Mouse (Mus musculus) spleen, adult 18-20 months (tissue): ENCODE results near the gene Mrps18c.

Experiments
- DNase-seq, 2 experiments: peaks; one replicate each; pipeline ENCODE4 v3.0.0; 2022; ENCODE audit warnings: mixed read lengths in 2 of 2

Gene Mrps18c

DNA sequence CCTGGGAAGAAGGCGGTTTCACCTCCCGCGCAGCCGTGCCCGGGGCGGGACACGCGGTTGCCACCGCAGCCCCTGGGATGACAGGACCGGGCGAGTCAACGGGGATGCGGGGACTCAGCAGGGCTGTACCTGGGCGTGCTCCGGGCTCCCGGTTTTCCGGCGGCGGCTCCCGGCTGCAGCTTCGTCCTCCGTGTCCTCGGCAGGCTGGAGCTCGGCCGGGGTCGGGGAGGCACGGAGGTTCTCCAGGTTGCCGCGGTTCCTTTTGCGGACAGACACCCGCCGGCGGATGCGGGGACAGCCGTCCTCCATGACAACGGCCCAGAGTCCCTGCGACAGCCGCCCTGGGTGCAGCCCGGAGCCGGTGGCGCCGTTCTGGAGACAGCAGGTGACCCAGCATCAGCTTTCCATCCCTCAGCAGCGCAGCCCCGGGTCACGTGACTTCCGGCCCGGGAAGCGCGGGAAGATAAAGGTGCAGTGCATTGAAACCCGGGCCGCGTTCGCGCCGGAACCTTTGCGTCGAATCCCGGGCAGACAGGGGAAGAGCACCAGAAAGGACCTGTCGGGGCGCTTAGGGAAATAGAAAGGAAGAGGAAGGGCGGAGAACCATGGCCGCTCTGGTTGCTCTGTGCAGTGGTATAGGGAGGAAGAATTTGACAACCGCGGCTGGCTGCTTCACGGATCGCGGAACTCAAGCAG, at the start of gene Mrps18c, which contains the start of gene Helq:
Gene Mrps18c, plus strand, starts transcription at position 463 of the 696 bp plus-strand sequence.
Gene Helq, minus strand, starts transcription at position 434 of the 696 bp plus-strand sequence.
- DNase-seq = peak; percentile 78 to 82

DNA sequence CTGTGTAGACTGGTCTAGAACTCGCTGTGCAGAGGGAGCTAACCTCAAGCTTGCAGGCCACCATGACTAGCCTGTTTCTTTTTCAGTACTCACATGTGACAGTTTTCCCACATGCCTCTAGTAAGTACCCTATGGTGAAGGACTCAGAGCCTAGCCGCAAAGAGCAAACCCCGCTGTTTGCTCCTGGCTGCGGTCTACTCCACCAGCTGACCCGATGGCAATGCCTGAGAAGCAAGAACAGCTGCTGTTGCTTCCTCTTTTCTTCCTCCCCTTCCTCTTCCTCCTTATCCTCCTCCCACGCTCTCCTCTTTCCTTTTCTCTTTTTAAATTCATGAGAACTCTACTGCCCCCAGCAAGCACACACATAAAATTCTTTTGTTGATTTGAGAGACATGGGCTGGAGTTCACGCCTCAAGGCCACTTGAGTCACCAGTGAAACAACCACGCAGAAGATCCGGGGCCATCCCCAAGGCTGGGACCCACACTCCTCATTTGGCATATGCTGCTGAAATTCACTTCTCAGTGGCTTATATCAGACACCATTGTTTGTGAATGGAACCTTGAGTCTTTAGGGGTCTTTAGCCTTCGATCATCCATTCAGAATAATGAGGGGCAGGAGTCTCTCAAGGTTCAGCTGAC, 47.7 kb upstream of the Mrps18c start:
- peak in 1 of 2 experiments; percentile 16 for DNase-seq

GRCm38 (mm10) chr5:100751655-100752054, 46.8 kb upstream of the Mrps18c start:
- no peak for DNase-seq

DNA sequence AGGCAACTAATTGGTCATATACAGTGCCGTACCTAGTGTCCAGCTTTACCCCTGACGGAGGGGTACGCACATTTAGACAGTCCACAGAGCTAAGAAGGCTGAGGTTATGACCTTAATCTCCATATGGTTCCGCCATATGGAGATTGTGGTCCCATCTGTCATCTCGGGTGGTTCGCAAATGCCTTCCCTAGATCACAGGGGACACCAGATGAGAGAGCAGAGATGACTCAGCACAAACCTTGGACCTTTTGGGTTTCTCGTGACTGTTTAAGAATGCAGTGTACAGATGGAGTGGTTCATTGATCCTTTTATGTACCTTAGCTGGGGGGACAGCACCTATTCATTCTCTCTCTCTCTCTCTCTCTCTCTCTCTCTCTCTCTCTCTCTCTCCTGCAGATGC, 45.0 kb upstream of the Mrps18c start:
- DNase-seq = no peak

DNA sequence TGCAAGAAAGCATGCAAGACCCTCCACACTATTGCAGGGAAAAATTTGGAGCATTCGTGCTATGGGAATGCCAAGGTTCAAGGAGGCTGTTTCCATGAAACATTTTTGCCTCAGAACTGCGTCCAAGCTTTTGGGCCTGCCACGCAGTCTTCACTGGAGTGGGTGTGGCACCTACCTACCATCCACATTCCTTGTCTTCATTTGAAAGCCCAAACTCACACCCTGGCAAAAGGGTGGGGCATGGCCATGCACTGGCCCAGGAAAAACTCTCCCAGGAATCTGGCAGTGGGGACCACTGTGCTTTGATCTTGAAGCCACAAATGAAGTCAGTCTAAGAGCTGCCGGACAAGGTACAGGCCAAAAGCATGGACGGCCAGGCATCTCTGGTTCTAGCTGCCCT, 40.3 kb upstream of the Mrps18c start:
- DNase-seq = no peak

DNA sequence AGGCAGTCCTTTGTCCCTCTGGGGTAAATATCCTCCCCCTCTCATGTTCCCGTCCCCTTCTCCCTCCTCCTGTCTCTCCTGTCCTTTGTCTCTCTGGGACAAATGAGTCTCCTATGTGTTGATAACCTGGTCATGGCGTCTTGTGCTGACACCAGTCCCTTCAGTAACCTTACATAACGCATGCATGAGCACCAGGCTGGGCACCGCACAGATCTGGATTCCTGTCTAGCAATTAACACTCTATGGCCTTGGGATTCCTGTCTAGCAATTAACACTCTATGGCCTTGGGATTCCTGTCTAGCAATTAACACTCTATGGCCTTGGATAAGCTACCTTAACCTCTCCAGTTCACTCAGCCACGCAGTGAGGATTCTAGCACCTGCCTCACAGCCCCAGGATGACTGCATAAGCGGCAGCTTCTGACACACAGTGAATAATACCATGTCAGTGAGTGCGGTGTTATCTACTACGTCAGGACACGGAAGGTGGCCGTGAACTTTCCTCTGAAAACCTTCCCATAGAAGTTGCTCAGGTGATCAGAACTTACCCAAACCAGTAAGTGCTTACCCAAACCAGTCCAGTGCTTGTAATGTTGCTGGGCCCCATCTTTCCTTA, 38.3 kb upstream of the Mrps18c start:
- DNase-seq = no peak

GRCm38 (mm10) chr5:100761736-100762135, 36.7 kb upstream of the Mrps18c start:
- no peak for DNase-seq

- no peak for DNase-seq
Measured at GRCm38 (mm10) chr5:100766026-100766425, 32.4 kb upstream of the Mrps18c start.

- DNase-seq = no peak
Measured at GRCm38 (mm10) chr5:100771575-100771974, 26.9 kb upstream of the Mrps18c start.

GRCm38 (mm10) chr5:100775778-100776404, 22.5 kb upstream of the Mrps18c start:
- no peak for DNase-seq

GRCm38 (mm10) chr5:100776900-100777299, 21.5 kb upstream of the Mrps18c start:
- DNase-seq = no peak

DNA sequence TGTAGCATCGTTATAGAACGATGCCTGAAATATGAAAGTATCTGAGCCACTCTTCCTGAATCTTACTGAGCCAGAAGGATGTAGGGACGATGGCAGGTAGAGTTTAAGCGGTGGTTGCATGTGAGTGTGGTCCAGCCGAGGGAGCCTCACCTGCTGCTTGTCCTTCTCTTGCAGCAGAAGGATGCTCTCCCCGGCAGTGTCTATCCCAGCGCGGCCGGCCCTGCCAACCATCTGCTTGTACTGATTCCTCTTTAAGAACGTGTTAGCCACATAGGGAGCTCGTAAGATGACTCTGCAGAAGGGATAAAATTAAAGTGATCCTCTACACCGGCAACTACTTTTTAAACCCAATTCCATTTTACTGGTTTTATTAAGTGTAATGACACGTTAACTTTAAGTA, 19.4 kb upstream of the Mrps18c start:
- DNase-seq = no peak

DNA sequence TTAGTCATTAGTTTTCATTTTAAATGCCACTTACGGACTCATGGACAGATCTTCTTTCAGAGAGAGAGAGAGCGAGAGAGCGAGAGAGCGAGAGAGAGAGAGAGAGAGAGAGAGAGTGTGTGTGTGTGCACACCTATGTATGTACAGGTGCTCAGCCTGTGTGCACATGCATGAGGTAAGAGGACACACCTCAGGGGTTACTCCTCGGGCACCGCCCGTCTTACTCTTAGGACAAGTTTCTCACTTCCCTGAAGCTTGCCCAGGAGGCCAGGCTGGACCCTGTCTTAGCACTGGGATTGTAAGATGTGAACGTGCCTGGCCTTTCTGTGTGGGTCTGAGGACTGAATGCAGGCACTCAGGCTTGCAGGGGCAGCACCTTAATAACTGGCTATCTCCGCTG, 10.9 kb upstream of the Mrps18c start:
- DNase-seq = no peak

- no peak for DNase-seq
Measured at GRCm38 (mm10) chr5:100792261-100792660, 6.2 kb upstream of the Mrps18c start.

DNA sequence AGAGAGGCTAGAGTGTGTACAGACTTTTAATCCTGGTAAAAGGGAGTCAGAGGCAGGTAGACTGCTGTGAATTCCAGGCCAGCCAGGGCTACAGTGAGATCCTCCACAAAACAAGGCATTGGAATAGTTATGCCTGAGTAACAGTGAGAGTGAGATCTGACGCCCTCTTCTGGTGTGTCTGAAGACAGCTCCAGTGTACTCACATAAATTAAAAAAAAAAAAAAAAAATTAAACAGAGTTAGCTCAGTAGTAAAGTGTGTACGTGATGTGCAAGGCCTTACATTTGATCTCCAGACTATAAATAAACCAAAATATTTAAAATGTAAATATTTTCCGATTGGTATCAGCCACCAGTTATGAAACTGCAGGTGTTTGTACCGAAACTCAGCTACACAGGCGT, 4.3 kb upstream of the Mrps18c start:
- DNase-seq = no peak

DNA sequence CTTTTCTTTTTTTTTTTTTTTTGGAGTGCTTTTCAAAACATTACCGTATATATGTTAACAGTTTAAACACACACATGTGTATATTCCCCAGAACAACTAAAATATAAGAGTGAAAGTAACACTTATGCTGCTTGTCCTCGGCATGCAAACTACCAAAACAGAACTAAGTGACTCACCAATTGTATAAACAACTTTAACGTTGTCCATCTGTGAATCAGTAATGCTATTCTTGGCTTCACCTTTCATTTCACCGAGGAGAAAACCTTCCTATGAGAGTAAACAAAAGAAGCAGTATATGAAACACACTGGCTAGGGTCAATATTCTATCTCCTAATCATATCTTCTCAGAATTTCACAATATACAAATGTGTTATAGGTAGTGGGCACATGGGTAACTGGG, 19.9 kb downstream of the Mrps18c start:
- no peak for DNase-seq

DNA sequence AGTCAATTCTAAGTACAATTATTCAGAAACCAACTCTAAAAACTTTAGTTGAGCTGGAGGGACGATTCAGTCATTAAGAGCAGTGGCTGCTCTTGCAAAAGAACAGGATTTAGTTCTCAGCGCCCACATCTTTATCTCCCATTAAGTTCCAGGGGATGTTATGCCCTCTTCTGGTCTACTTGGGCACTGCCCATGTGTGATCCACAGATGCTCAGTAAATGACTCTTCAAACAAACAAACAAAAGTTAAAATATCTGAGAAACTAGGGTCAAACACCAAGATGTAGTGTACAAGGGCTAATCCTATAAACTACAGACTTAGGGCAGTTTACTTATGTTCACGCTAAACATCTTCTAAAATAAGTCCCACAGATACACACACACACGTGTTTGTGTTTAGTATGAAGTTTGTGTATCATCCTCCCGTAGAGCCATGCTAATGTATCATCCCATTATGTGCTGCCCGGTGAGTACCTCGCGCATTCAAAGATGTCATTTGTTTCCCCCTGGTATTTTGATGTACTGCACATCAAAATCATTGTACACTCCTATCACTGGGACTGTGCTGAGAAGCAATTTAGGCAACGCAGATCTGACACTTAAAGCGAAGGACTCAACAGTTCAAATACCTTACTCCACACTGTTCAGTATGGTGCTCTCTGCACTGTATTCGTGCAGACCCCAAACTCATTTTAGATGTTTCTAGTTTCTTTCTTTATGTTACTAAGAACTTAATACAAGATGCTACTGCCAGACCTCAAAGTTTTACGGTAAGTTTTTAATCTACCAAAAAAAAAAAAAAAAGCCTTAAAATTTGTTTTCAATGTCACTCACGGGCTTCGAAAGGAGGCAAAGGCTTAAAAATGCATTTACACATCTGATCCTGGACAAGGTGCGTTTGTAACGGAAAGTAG, 21.4 kb downstream of the Mrps18c start:
- no peak for DNase-seq

- DNase-seq = peak; percentile 75 to 91
Measured at GRCm38 (mm10) chr5:100820483-100821184, 22.2 kb downstream of the Mrps18c start, which contains the start of gene Abraxas1. Gene Abraxas1, minus strand, starts transcription at chr5:100820965.

DNA sequence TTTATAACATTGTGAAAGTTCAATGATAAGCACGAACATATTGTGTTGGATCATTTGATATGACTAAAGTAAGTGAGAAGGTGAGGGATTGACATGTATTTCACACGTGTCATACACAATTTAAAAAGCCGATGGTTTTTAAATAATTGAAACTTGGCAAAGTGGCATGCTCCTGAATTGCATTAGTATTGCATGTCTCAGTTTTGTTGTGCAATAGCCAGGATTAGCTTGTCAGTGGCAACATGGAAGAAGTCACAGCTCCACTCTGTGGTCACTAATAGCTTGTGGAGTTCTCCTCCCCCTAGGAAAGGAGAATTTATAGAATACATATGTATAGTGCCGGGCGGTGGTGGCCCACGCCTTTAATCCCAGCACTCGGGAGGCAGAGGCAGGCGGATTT, 22.9 kb downstream of the Mrps18c start:
- no peak for DNase-seq

- no peak for DNase-seq
Measured at GRCm38 (mm10) chr5:100822826-100823225, 24.4 kb downstream of the Mrps18c start.

DNA sequence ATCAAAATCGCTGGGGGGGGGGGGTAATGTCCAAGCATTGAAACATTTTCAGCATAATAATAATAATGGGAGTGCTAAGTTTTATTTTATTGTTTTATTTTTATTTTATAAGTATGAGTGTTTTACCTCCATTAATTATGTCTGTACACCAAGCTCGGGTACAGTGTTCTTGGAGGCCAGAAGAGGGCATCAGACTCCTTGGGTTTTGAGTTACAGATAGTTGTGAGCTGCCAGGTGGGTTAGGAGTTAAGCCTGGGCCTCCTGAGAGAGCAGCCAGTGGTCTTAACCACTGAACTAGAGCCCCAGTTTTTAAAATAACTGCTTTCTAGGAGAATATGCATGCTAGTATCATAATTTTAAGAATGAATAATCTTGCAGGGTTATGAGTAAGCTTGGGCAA, 27.5 kb downstream of the Mrps18c start:
- DNase-seq = no peak

DNA sequence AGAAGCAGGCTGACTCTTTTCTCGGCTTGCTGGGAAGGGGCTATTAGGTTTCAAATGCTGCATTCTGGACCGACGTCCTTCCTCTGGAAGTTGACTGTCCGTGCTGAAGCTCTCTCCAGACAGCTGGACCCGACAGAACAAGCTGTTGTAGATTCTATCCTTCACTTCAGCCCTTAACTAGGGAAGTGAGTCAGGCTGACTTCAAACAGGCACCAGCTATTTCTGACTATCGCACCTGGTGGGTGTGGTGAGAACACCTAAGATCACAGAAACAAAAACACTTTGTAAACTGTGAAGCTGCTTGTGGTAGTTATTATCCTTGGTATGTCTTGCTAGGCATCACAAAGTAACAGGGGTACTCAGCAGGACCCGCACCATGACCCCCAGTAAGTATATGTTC, 28.1 kb downstream of the Mrps18c start:
- DNase-seq = no peak
